Mouse (Mus musculus): ENCODE results near the gene B4galt3. TPM values are rescaled to one million over a fixed set of nuclear protein-coding genes. Genes with fewer than 3 reads are reported as not detected.

The B4galt3 gene
- polyA plus RNA-seq, 1 experiment from 2014 or later = 87.2 TPM

DNA sequence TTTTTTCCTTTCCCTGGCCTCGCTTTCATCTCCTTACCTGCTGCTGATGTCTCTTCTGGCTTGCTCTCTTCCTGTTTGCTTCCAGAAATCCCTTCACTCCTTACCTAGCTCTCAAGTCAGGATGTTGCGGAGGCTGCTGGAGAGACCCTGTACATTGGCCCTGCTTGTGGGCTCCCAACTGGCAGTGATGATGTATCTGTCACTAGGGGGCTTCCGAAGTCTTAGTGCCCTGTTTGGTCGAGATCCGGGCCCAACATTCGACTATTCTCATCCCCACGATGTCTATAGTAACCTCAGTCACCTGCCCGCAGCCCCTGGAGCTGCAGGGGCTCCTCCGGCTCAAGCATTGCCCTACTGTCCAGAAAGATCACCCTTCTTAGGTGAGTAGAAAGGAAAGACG lies 1.5 kb downstream of the B4galt3 start:
- H3K9ac ChIP-seq = no peak overlapping the region
- H3K4me3 ChIP-seq = peak overlapping the region; percentile 77
- H3K36me3 ChIP-seq = peaks cover 44% of the 10 kb centered on the region
- WGBS = 58% methylated on average over 10 of the region's 10 CpGs
- no peak for ATAC-seq (ENCODE audit: borderline replicate concordance, extremely low read depth, low FRiP score, low TSS enrichment)
- H3K4me2 ChIP-seq = peak overlapping the region; percentile 89
- peak overlapping the region; percentile 78 for H3K27ac ChIP-seq
- no peaks in the 10 kb centered on the region for H3K9me3 ChIP-seq
- H3K27me3 ChIP-seq = no peaks in the 10 kb centered on the region
- H3K4me1 ChIP-seq = peaks cover 21% of the 10 kb centered on the region

DNA sequence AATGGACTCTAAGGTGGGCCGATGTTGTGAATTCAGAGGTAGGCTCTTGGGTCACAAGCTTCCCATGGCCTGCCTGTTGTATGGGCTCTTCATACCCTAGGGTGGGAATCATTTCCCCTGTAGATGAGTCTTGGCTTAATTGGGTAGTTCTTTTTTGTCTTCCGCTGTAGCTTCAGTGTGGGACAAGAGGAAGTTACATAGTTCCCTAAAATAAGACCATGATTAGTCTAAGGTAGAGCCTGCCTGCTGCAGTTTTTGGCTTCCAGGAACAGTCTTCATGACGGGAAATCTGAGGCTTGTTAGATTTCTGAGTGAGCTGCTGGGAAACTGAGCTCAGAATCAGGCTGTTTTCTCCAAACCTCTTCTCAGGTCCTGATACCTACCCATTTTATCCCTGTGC lies 2.0 kb downstream of the B4galt3 start:
- Histone ChIP-seq H3K9ac (no peak overlapping the region), H3K4me3 (peak overlapping the region; percentile 77), H3K27me3 (no peaks in the 10 kb centered on the region), H3K36me3 (peaks cover 49% of the 10 kb centered on the region), H3K4me1 (peaks cover 21% of the 10 kb centered on the region), H3K4me2 (peak overlapping the region; percentile 89), H3K27ac (peak overlapping the region; percentile 78; the same call in 1 of the 2 replicates), H3K9me3 (no peaks in the 10 kb centered on the region)
- 78% methylated on average over 3 of the region's 3 CpGs for WGBS
- ATAC-seq (ENCODE audit: borderline replicate concordance, extremely low read depth, low FRiP score, low TSS enrichment) = no peak

DNA sequence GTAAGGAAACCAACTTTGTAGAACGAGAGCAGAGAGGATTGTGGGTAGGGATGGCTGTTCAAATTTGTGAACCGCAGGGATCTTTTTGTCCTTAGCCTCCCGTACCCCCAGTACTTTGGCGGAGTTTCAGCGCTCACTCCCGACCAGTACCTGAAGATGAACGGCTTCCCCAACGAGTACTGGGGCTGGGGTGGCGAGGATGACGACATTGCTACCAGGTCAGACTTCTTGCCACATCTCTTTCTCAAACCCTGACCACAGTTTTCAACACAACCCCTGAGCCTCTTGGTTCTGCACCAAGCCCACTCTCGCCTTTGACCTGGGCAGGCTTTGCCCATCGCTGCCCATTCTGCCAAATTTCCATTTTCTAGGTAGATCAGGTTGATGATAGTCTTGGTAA lies 4.0 kb downstream of the B4galt3 start:
- WGBS = 87% methylated on average over 12 of the region's 12 CpGs
- peaks cover 21% of the 10 kb centered on the region for H3K4me1 ChIP-seq
- peaks cover 62% of the 10 kb centered on the region for H3K36me3 ChIP-seq
- H3K27ac ChIP-seq = no peak overlapping the region
- H3K27me3 ChIP-seq = no peaks in the 10 kb centered on the region
- no peak overlapping the region for H3K4me2 ChIP-seq
- H3K4me3 ChIP-seq = no peak overlapping the region
- no peaks in the 10 kb centered on the region for H3K9me3 ChIP-seq
- no peak for ATAC-seq (ENCODE audit: borderline replicate concordance, extremely low read depth, low FRiP score, low TSS enrichment)
- H3K9ac ChIP-seq = no peak overlapping the region

DNA sequence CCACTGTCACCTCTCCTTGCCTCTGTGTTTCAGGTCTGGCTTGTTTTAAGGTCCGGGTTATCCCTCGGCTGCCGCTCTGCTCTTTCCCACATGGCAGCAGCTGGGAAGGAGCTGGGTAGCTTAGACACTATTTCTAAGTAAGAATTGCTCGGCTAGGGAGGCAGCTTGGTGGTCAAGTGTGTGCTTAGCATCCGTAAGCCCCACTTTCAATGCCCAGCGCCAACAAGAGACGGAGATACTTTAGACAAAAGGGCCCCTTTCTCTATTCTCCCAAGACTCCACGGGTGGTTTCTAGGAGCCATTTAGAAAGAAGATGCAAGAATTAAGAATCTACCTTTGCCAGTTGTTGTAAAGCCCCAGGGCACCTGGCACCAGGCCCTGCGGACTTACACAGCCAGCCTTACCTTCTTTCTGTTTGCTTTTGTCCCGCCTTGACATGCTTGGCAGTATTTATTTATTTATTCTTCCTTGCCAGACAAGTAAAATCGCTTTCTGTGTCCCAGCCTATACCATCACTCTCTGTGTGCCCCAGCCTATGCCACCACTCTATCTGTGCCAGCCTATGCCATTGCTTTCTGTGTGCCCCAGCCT lies 5.1 kb downstream of the B4galt3 start:
- Histone ChIP-seq H3K9me3 (no peaks in the 10 kb centered on the region), H3K27me3 (no peaks in the 10 kb centered on the region), H3K9ac (no peak overlapping the region), H3K27ac (no peak overlapping the region), H3K4me3 (no peak overlapping the region), H3K4me1 (peaks cover 24% of the 10 kb centered on the region), H3K36me3 (peaks cover 62% of the 10 kb centered on the region), H3K4me2 (no peak overlapping the region)
- WGBS = 75% methylated on average over 11 of the region's 11 CpGs
- ATAC-seq (ENCODE audit: borderline replicate concordance, extremely low read depth, low FRiP score, low TSS enrichment) = no peak

DNA sequence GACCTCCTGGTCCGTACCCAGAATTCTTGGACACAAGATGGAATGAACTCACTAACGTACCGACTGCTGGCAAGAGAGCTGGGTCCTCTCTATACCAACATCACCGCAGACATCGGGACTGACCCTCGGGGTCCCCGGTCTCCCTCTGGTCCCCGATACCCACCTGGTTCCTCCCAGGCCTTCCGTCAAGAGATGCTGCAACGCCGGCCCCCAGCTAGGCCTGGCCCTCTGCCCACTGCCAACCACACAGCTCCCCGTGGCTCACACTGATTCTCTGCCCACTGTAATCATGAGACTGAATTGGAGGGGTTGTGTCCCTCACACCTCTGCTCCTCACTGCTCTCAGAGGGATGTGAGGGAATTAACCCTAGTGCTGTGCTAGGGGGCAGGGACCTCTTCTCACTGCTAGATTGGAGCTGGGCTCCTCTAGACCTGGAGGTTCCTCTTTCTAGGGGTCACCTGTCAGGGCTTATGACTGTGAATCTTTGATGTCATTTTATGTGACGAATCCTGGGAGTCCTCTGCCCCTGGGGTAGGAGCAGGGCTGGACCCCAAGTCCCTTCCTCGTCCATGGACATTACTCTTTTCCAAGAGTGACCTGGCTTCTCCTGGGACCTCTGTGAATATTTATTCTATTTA lies 6.1 kb downstream of the B4galt3 start:
- 86% methylated on average over 14 of the region's 14 CpGs for WGBS
- no peak for ATAC-seq (ENCODE audit: borderline replicate concordance, extremely low read depth, low FRiP score, low TSS enrichment)
- H3K4me2 ChIP-seq = no peak overlapping the region
- no peaks in the 10 kb centered on the region for H3K9me3 ChIP-seq
- no peaks in the 10 kb centered on the region for H3K27me3 ChIP-seq
- no peak overlapping the region for H3K4me3 ChIP-seq
- peaks cover 62% of the 10 kb centered on the region for H3K36me3 ChIP-seq
- peaks cover 22% of the 10 kb centered on the region for H3K4me1 ChIP-seq
- no peak overlapping the region for H3K27ac ChIP-seq
- H3K9ac ChIP-seq = no peak overlapping the region

DNA sequence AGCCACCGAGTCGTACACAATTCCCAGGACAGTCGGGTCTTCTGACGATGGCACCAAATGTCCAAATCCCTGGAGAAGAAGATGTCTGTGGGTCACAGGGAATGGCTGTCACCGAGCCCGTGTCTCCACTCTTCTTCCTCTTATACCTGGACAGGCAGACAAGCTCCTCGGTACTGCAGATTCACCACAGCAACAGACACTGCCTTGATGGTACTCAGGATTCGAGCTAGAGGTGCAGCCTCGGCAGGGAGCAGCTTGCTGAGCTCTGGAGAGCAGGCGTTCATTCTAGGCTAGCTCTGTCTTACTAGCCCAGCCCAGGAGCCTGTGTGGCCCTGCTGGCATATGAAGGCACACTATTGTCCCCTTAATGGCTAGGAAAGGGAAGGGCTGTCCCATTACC lies 7.6 kb downstream of the B4galt3 start:
- 85% methylated on average over 10 of the region's 10 CpGs for WGBS
- no peaks in the 10 kb centered on the region for H3K9me3 ChIP-seq
- no peak for ATAC-seq (ENCODE audit: borderline replicate concordance, extremely low read depth, low FRiP score, low TSS enrichment)
- peaks cover 58% of the 10 kb centered on the region for H3K36me3 ChIP-seq
- H3K27me3 ChIP-seq = no peaks in the 10 kb centered on the region
- H3K4me1 ChIP-seq = peaks cover 18% of the 10 kb centered on the region
- H3K4me3 ChIP-seq = no peak overlapping the region
- no peak overlapping the region for H3K4me2 ChIP-seq
- no peak overlapping the region for H3K27ac ChIP-seq
- H3K9ac ChIP-seq = no peak overlapping the region

DNA sequence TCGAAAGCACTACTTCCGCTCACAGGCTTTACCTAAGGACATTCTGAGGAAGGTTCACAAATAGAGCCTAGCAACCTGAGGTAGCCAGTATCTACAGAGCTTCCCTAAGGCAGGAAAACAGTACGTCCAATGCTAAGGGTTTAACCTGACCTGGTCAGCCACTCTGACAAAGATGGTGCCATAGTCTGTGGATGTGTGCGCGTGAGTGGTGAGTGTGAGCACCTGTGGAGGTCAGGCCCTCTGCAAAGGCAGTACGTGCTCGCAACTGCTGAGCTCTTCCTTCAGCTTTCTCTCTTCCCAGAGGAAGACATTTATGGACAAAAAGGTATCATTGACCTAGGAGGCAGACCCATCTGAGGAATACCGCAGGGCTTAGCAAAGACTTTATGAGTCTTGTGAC lies 8.3 kb downstream of the B4galt3 start:
- Histone ChIP-seq H3K27me3 (no peaks in the 10 kb centered on the region), H3K36me3 (peaks cover 61% of the 10 kb centered on the region), H3K4me2 (no peak overlapping the region), H3K4me3 (no peak overlapping the region), H3K4me1 (peaks cover 18% of the 10 kb centered on the region), H3K9me3 (no peaks in the 10 kb centered on the region), H3K9ac (no peak overlapping the region), H3K27ac (no peak overlapping the region)
- ATAC-seq (ENCODE audit: borderline replicate concordance, extremely low read depth, low FRiP score, low TSS enrichment) = no peak
- WGBS = 88% methylated on average over 8 of the region's 8 CpGs

DNA sequence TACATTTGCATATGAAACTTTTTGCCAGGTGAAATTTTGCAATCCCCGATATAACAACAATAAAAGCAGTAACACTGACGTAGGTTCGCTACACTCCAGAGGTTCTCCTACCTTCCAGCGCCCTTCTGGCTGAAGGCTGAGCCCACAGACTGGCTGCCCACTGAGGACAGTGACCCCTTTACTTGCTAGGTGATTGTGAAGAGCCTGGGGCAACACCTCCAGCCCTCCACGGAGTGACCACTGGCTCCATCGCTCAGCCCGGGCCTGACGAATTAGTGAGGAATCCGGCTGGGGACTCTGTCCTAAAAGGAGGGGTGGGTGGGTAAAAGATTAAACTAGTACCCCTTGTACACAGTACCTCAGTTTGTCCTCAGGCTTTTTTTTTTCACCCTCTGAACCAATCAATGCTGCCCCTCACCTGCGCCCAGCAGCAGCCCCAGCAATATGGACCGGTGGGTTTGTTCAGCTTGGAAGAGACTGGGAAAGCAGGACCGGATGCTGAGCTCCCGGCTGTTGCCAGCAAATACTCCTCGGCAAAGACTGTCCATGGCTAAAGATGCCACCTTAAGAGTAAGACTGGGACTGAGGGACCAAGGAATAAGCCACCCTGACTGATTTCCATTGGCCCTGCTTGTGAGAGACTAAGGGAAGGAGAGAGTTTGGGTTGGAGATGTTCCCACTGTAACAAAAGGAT lies 9.0 kb downstream of the B4galt3 start:
- no peak for ATAC-seq (ENCODE audit: borderline replicate concordance, extremely low read depth, low FRiP score, low TSS enrichment)
- no peaks in the 10 kb centered on the region for H3K27me3 ChIP-seq
- no peaks in the 10 kb centered on the region for H3K9me3 ChIP-seq
- H3K4me3 ChIP-seq = peak overlapping the region; percentile 80; the same call in 1 of the 2 replicates
- H3K4me2 ChIP-seq = peak overlapping the region; percentile 86; the same call in 1 of the 2 replicates
- WGBS = 81% methylated on average over 14 of the region's 14 CpGs
- H3K4me1 ChIP-seq = peaks cover 18% of the 10 kb centered on the region
- H3K9ac ChIP-seq = no peak overlapping the region
- no peak overlapping the region for H3K27ac ChIP-seq
- peaks cover 58% of the 10 kb centered on the region for H3K36me3 ChIP-seq

DNA sequence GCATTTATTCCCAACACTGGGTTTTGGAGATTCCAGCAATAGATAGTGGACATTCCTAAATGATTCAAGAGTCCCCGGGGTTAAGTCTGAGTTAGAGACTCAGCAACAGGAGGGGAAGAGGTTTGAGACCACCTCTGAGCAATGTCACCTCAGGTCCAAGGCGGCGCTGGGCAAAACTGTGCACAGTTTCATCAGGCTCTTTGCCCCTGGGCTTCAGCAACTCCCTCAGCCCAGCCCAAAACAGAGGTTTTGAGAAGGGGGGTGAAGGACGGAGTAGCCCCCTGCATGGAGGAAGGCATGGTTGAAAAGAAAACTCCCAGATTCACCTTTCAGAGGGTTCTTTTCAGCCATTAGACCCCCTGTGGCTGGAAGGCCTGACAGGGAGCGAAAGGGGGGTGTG lies 9.6 kb downstream of the B4galt3 start:
- H3K27ac ChIP-seq = no peak overlapping the region
- no peaks in the 10 kb centered on the region for H3K27me3 ChIP-seq
- peaks cover 57% of the 10 kb centered on the region for H3K36me3 ChIP-seq
- H3K4me2 ChIP-seq = peak overlapping the region; percentile 86
- no peak for ATAC-seq (ENCODE audit: borderline replicate concordance, extremely low read depth, low FRiP score, low TSS enrichment)
- peak overlapping the region; percentile 80 for H3K4me3 ChIP-seq
- no peaks in the 10 kb centered on the region for H3K9me3 ChIP-seq
- peak overlapping the region; percentile 75 for H3K9ac ChIP-seq
- H3K4me1 ChIP-seq = peaks cover 18% of the 10 kb centered on the region
- WGBS = 51% methylated on average over 5 of the region's 5 CpGs

DNA sequence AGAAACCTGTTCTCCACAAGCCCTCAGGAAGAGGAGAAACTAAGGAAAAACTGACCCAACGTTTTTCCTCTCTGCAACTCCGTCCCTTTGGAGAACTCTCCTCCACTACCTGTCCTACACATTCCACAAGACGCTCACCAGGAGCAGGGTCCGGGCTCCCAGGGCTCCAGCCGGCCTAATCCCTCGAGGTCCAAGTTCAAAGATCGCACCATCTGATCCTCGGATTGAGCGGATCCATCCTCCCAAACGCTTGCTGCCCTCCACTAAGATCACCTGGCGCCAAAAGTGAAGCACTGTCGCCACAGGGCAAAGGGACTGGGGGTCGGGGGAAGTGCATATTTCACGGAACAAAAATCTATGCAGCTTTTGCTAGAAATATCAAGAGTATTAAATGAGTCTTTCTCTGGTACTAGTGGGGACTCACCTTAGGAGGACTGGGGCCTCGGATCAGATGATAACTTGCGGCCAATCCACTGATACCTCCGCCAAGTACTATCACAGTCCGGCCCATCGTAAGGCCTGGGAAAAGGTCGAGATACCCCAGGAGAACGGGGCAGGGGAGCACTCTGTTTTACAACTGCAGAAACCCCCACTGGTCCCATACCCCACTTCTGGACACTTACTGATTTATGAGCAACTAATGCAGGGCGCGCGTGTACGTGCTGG lies 10.3 kb downstream of the B4galt3 start:
- ATAC-seq (ENCODE audit: borderline replicate concordance, extremely low read depth, low FRiP score, low TSS enrichment) = peak; percentile 9; the same call in 1 of the 2 replicates
- Histone ChIP-seq H3K27ac (peak overlapping the region; percentile 53), H3K36me3 (peaks cover 58% of the 10 kb centered on the region), H3K9ac (peak overlapping the region; percentile 75), H3K4me3 (peak overlapping the region; percentile 80), H3K4me2 (peak overlapping the region; percentile 86), H3K27me3 (no peaks in the 10 kb centered on the region), H3K4me1 (peaks cover 18% of the 10 kb centered on the region), H3K9me3 (no peaks in the 10 kb centered on the region)
- WGBS = under 1% methylated on average over 25 of the region's 25 CpGs

DNA sequence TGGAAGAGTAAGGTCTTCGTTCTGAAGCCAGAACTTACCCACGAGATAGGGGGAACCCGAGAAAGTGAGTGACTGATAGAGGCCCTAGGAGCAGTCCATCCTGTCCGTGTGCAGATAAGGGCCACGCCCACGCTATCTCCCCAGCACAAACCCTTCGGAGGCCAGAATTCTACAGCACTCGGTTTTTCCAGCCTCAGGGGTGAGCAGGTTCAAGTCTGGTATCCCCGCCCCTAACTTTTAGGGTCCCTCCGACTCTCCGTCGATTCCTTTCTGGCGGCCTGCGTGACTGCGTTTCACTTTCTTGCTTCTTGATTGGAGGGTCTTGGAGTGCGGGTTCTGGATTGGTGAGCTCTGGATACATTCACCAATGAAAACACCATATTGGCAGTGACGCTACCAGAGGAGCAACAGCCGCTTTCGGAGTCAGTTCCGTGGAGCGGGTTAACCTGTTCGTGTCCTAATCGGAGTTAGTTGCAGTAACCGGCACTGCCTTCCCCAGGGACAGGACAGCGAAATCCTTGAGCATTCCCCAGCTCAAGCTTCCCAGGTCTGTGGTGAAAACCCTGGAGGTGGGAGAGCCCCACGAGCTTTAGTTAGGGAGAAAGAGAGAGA lies 10.9 kb downstream of the B4galt3 start, which contains the start of gene Ppox:
Gene Ppox, minus strand, starts transcription at position 271 of the 612 bp plus-strand sequence.
- H3K27me3 ChIP-seq = no peaks in the 10 kb centered on the region
- H3K27ac ChIP-seq = peak within 1 kb of the TSS; percentile 88
- H3K9ac ChIP-seq = peak within 1 kb of the TSS; percentile 75
- ATAC-seq (ENCODE audit: borderline replicate concordance, extremely low read depth, low FRiP score, low TSS enrichment) = peak; percentile 97
- peaks cover 18% of the 10 kb centered on the region for H3K4me1 ChIP-seq
- under 1% methylated on average over 26 of the region's 26 CpGs for WGBS
- H3K9me3 ChIP-seq = no peaks in the 10 kb centered on the region
- peaks cover 58% of the 10 kb centered on the region for H3K36me3 ChIP-seq
- H3K4me2 ChIP-seq = peak within 1 kb of the TSS; percentile 86
- H3K4me3 ChIP-seq = peak within 1 kb of the TSS; percentile 80
